Mouse (Mus musculus) forebrain, postnatal 0 days (tissue): Measurements from ENCODE around the gene Med4. TPM values are rescaled to one million over a fixed set of nuclear protein-coding genes. Genes with fewer than 3 reads are reported as not detected.

ENCODE experiments used
- ATAC-seq: fragments of 200-750 bp; cut with Nextera tagmentation; 2 replicates; pipeline ENCODE4 v1.8.0; 2017; ENCODE audit warnings: mild to moderate bottlenecking, moderate library complexity
- DNase-seq: peaks from one replicate; pipeline ENCODE4 v3.0.0-alpha.2; 2015
- H3K27ac ChIP-seq: fragments of 300-500 bp; sonication (generic); 2 replicates; pipeline ENCODE4 v1.5.1; 2014; ENCODE audit warnings: low read depth, mild to moderate bottlenecking, antibody characterized with exemption, low read length, moderate library complexity, mixed read lengths
- H3K27me3 ChIP-seq: fragments of 300-500 bp; sonication (generic); 2 replicates; pipeline ENCODE4 v1.6.1; 2014; ENCODE audit warnings: mild to moderate bottlenecking, low read length, mixed read lengths; ENCODE audit not compliant: insufficient read depth
- H3K36me3 ChIP-seq: fragments of 300-500 bp; sonication (generic); 2 replicates; pipeline ENCODE4 v1.6.1; 2014; ENCODE audit warnings: mild to moderate bottlenecking, moderate library complexity; ENCODE audit not compliant: insufficient read depth
- H3K4me1 ChIP-seq: fragments of 300-500 bp; sonication (generic); 2 replicates; pipeline ENCODE4 v1.6.1; 2014; ENCODE audit warnings: antibody characterized with exemption; ENCODE audit not compliant: insufficient read depth
- H3K4me2 ChIP-seq: fragments of 300-500 bp; sonication (generic); 2 replicates; pipeline ENCODE4 v1.6.1; 2014; ENCODE audit warnings: low read depth, mild to moderate bottlenecking, moderate library complexity
- H3K4me3 ChIP-seq: fragments of 300-500 bp; sonication (generic); 2 replicates; pipeline ENCODE4 v1.5.1; 2014; ENCODE audit warnings: low read depth, low read length, mixed read lengths
- H3K9ac ChIP-seq: fragments of 300-500 bp; sonication (generic); 2 replicates; pipeline ENCODE4 v1.6.1; 2014; ENCODE audit warnings: mild to moderate bottlenecking
- H3K9me3 ChIP-seq: fragments of 300-500 bp; sonication (generic); 2 replicates; pipeline ENCODE4 v1.6.1; 2016; ENCODE audit warnings: low read length
- CTCF ChIP-seq: sonication (generic); IDR thresholded peaks from 2 replicates; pipeline ENCODE4 v1.5.1; 2016; ENCODE audit warnings: antibody characterized with exemption, control low read depth, low read depth
- WGBS: fragments of 180-500 bp; shearing (Covaris S2); extraction: QIAGEN DNeasy Blood & Tissue Kit; methylation state at CpG from one replicate; pipeline ENCODE4 v1.1.7; 2014; 5-methylcytosine and 5-hydroxymethylcytosine counted together
- polyA plus RNA-seq: library from polyadenylated mRNA; unstranded; fragments of >200 nt; fragmentation: Nextera tagmentation; extraction: Ambion mirVana; gene quantifications from 2 replicates; pipeline ENCODE4 v1.2.1, GENCODE M21; 2015
- total RNA-seq: library from RNA; depleted of rRNA; stranded (reverse); fragments of >200 nt; gene quantifications from 2 replicates; pipeline ENCODE4 v1.2.3, GENCODE M21; 2014

Gene Med4
- total and polyA plus RNA-seq, 2 experiments from 2014 or later: 38.4 to 89.6 TPM

DNA sequence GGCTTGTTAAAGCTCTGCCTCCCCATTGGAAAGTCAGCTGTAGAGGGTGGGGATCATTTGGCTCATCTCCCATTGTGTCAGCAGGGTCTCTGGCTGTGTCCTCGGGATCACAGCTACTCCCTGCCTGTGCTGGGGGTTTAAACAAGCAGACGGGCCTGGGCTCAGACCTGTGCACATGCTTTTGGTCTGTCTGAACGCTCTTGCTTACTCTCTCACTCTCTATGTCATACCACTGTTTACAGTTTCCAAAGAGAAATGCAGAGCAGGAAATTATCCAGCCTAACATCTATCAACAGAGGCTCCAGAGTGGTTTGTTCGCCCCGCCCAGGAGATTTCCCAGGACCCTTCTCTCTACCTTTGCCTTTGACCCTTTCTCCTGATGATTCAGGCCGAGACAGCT, 8.1 kb upstream of the Med4 start:
- no peak overlapping the region for H3K4me3 ChIP-seq
- no peak overlapping the region for H3K4me2 ChIP-seq
- no peak for TF ChIP-seq CTCF
- H3K4me1 ChIP-seq: peaks cover 9% of the 10 kb centered on the region
- 53% methylated on average over 6 of the region's 6 CpGs for WGBS
- H3K9ac ChIP-seq: no peak overlapping the region
- no peak overlapping the region for H3K27ac ChIP-seq
- ATAC-seq: no peak
- no peak for DNase-seq
- no peaks in the 10 kb centered on the region for H3K27me3 ChIP-seq
- no peaks in the 10 kb centered on the region for H3K9me3 ChIP-seq
- H3K36me3 ChIP-seq: no peaks in the 10 kb centered on the region

DNA sequence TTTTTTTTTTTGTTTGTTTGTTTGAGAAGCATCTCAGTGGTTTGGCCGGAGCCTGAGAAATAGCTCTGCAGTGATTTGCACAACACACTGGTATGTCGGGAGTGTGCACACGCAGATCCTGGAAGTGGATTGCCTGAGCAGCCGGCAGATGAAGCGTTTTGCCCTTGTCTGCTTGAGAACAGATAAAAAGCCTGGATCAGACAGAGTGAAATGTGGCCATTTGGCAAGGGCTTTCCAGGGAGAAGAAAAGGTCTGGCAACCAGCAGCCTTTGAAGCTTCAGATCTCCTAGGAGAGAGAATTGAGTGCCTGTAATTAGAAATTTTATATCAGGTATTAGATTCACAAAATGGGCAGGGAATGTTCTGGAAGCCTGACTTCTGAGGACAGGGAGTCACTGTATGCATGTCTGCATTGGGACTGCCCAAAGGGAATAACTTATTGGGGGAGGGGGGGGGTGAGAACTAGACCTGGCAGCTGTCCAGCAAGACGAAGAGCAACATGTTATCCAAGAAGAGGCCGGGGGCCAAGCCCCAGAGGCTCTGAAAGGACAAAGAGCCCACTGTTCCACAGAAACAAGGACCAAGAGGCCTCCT, 7.1 kb upstream of the Med4 start:
- no peaks in the 10 kb centered on the region for H3K9me3 ChIP-seq
- ATAC-seq: peak; percentile 78
- H3K36me3 ChIP-seq: no peaks in the 10 kb centered on the region
- WGBS: 18% methylated on average over 7 of the region's 7 CpGs
- no peak overlapping the region for H3K4me2 ChIP-seq
- no peak for TF ChIP-seq CTCF
- 0 out of 2 replicates have a peak overlapping the region, but pooled peaks have one; percentile 10 for H3K9ac ChIP-seq
- peaks cover 9% of the 10 kb centered on the region for H3K4me1 ChIP-seq
- H3K27ac ChIP-seq: peak overlapping the region; percentile 62
- peak; percentile 71 for DNase-seq
- no peaks in the 10 kb centered on the region for H3K27me3 ChIP-seq
- H3K4me3 ChIP-seq: no peak overlapping the region

- Histone ChIP-seq H3K9ac (no peak overlapping the region), H3K4me3 (no peak overlapping the region), H3K4me1 (peaks cover 9% of the 10 kb centered on the region), H3K27me3 (no peaks in the 10 kb centered on the region), H3K9me3 (no peaks in the 10 kb centered on the region), H3K4me2 (no peak overlapping the region), H3K27ac (peak overlapping the region; percentile 62), H3K36me3 (no peaks in the 10 kb centered on the region)
- ATAC-seq (peak; percentile 68), DNase-seq (peak; percentile 27)
- WGBS: 28% methylated on average over 13 of the region's 13 CpGs
- TF ChIP-seq CTCF: no peak
Observed at GRCm38 (mm10) chr14:73503237-73503933, 6.4 kb upstream of the Med4 start.

DNA sequence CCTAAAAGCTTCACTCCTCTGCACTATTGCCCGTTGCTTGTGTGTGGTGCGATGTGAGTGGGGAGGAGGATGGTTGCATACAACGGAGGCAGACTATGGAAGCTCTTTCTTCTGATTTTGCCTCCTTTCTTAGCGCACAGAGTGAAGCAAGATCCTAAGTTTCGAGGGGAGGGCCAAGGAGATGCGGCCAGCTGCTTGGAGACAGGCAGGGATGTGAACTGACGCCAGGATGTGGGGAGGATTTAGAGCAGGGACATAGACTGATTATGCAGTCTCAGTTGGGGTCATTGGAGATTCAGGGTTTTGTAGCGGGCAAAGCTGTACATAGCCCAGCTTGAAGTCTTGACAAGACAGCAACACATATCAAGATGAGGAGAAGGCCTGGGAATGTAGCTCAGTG, 3.5 kb upstream of the Med4 start:
- whole genome bisulfite sequencing: 58% methylated on average over 8 of the region's 8 CpGs
- no peak for TF ChIP-seq CTCF

GRCm38 (mm10) chr14:73507200-73507599, 2.6 kb upstream of the Med4 start:
- 93% methylated on average over 15 of the region's 15 CpGs for WGBS
- DNase-seq: no peak
- Histone ChIP-seq H3K4me1 (peaks cover 14% of the 10 kb centered on the region), H3K27me3 (no peaks in the 10 kb centered on the region), H3K36me3 (0 out of 2 replicates have a peak, but pooled peaks cover 1% of the 10 kb centered on the region), H3K4me3 (no peak overlapping the region), H3K27ac (no peak overlapping the region), H3K9me3 (no peaks in the 10 kb centered on the region), H3K4me2 (no peak overlapping the region), H3K9ac (no peak overlapping the region)
- no peak for TF ChIP-seq CTCF
- ATAC-seq: no peak

More for the DNA sequence above, 3.5 kb upstream of the Med4 start:
- Histone ChIP-seq H3K4me1 (peaks cover 14% of the 10 kb centered on the region), H3K4me3 (no peak overlapping the region), H3K9ac (no peak overlapping the region), H3K4me2 (no peak overlapping the region), H3K36me3 (no peaks in the 10 kb centered on the region), H3K9me3 (no peaks in the 10 kb centered on the region), H3K27ac (no peak overlapping the region), H3K27me3 (no peaks in the 10 kb centered on the region)
- ATAC-seq (no peak), DNase-seq (no peak)

DNA sequence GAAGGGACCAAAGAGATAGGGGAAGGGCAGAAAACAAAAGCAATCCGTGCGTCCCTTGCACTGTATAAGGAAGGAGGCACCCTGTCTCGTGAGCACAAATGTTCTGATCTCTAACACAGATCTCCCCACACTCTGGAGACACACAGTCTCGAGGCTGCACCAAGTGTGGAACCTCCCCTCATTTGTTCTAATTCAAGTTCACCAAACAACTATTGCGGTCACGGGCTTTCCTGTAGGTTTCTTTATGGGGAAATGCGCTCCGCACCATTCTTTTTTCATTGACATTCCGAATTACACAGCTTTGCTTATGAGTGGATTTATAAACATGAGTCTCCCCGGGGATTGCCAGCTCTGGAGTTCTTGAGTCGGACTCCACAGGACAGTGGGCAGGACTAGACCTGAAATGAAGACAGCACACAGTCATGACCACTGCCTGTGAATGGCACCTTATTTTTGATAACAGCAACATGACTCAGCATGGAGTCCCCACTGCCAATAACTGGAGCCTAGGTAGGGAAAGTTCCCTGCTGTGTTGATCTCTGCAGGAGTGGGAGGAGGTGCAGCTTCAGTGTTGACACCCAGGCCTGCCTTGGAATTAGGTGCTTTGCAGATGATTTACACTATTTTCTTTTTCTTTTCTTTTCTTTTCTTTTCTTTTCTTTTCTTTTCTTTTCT, 2.0 kb upstream of the Med4 start:
- no peak overlapping the region for H3K27ac ChIP-seq
- no peaks in the 10 kb centered on the region for H3K9me3 ChIP-seq
- no peaks in the 10 kb centered on the region for H3K27me3 ChIP-seq
- 0 out of 2 replicates have a peak, but pooled peaks cover 6% of the 10 kb centered on the region for H3K36me3 ChIP-seq
- 78% methylated on average over 11 of the region's 11 CpGs for WGBS
- H3K4me2 ChIP-seq: no peak overlapping the region
- H3K9ac ChIP-seq: no peak overlapping the region
- TF ChIP-seq CTCF: no peak
- H3K4me3 ChIP-seq: no peak overlapping the region
- no peak for DNase-seq
- ATAC-seq: no peak
- peaks cover 11% of the 10 kb centered on the region for H3K4me1 ChIP-seq
